Mouse (Mus musculus): Measurements from ENCODE around the gene Rbms1. TPM values are rescaled to one million over a fixed set of nuclear protein-coding genes. Genes with fewer than 3 reads are reported as not detected.

Rbms1 gene
- total and polyA plus RNA-seq, 3 experiments, result 10.1 to 27.4 TPM; not detected in 1

DNA sequence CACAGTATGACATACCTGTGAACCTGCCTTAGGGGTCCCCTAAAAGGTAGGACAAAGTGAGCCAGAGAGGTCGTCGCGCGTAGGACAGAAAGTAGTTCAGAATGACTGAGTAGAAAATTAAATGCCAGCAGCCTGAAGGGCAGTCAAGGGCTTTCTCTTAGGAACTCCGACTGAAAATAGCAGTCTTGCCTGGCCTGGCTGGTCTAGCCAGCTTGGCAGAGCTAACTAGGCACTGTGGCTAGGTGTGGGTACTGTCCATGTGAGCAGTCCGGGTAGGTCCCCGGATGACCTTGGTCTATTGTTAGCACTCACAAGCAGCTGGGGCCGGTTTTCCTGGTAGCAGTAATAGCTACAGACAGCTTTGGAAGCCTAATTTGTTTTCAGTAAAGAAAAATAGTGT is 242.8 kb downstream of the Rbms1 start:
- H3K27me3 ChIP-seq (ENCODE audit: control insufficient read depth in 1 of 2, insufficient read depth in 2 of 2, low read length in 2 of 2), result peaks cover 0 to 3% of the 10 kb centered on the region in 2 experiments; a peak in 2 of 4 replicates
- no peaks in the 10 kb centered on the region for H3K79me2 ChIP-seq (ENCODE audit: control insufficient read depth, insufficient read depth, low read length, poor library complexity)
- no peaks in the 10 kb centered on the region for H3K36me3 ChIP-seq (ENCODE audit: control insufficient read depth in 1 of 2, insufficient read depth in 2 of 2, low read length in 2 of 2)
- H3K4me3 ChIP-seq (ENCODE audit: control insufficient read depth in 1 of 2, insufficient read depth in 1 of 2, low read depth in 2 of 2, low read length in 2 of 2), result no peak overlapping the region
- no peak overlapping the region for H3K9ac ChIP-seq (ENCODE audit: control insufficient read depth, low read depth, low read length, poor library complexity, severe bottlenecking)
- H3K9me3 ChIP-seq (replicated peaks; ENCODE audit: insufficient read depth, low read length), result no peaks in the 10 kb centered on the region
- TF ChIP-seq ELF1 (IDR thresholded peaks at IDR 0.05; ENCODE audit: low read depth, low read length), result no peak
- TF ChIP-seq EP300 (IDR thresholded peaks at IDR 0.05; ENCODE audit: low read depth in 1 of 2, low read length in 2 of 2), result no peak
- TF ChIP-seq POLR2A (IDR thresholded peaks at IDR 0.05; ENCODE audit: control insufficient read depth in 1 of 2, insufficient read depth in 1 of 2, low read depth in 1 of 2, low read length in 2 of 2, poor library complexity in 1 of 2), result no peak
- no peak for TF ChIP-seq ZKSCAN1 (IDR thresholded peaks at IDR 0.05; ENCODE audit: low read depth, low read length)
- no peak for TF ChIP-seq HCFC1 (IDR thresholded peaks at IDR 0.05; ENCODE audit: low read depth, low read length)
- TF ChIP-seq TBP (IDR thresholded peaks at IDR 0.05; ENCODE audit: low read depth, low read length), result no peak
- no peak for TF ChIP-seq USF1 (IDR thresholded peaks at IDR 0.05; ENCODE audit: low read depth, low read length)
- TF ChIP-seq USF2 (IDR thresholded peaks at IDR 0.05; ENCODE audit: borderline replicate concordance in 1 of 2, insufficient read depth in 1 of 2, low read depth in 1 of 2, low read length in 2 of 2), result no peak
- no peak for TF ChIP-seq NELFE (IDR thresholded peaks at IDR 0.05; ENCODE audit: low read depth, low read length)
- TF ChIP-seq TCF12 (IDR thresholded peaks at IDR 0.05; ENCODE audit: low read depth, low read length), result no peak
- TF ChIP-seq SMC3 (IDR thresholded peaks at IDR 0.05; ENCODE audit: low read depth, low read length), result no peak
- no peak for TF ChIP-seq SIN3A (IDR thresholded peaks at IDR 0.05; ENCODE audit: low read length)
- no peak for TF ChIP-seq MYC (IDR thresholded peaks at IDR 0.05; ENCODE audit: low read depth, low read length)
- no peak for TF ChIP-seq JUND (IDR thresholded peaks at IDR 0.05; ENCODE audit: low read depth, low read length)
- no peak for TF ChIP-seq MAZ (IDR thresholded peaks at IDR 0.05; ENCODE audit: low read depth, low read length)
- no peak overlapping the region for H3K27ac ChIP-seq (ENCODE audit: control insufficient read depth, low read depth, low read length)
- DNase-seq (ENCODE audit: low read depth, low spot score), result no peak
- H3K4me1 ChIP-seq (ENCODE audit: control insufficient read depth in 1 of 2, insufficient read depth in 2 of 2, low read length in 2 of 2), result no peaks in the 10 kb centered on the region

DNA sequence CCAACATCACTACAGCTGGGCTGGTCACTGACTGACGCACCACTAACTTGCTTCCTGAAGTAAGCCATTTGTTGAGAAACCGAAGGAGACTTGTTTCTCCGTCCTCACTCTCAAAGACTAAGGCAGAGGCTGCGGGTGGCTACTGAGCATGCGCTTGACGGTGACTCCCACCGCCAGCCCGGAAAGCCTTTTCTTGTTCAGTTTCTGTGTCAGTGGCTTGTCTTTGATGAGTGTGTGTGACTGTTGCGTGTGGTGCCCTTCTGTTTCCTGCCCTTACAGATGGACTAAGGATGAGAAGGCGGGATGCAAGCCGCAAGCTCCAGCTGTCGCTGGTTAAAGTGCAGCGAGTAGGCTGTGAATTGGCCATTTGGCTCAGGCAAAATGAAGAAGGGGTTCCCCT is 245.6 kb downstream of the Rbms1 start:
- Histone ChIP-seq H3K79me2 (ENCODE audit: control insufficient read depth, insufficient read depth, low read length, poor library complexity) (no peaks in the 10 kb centered on the region), H3K4me3 (ENCODE audit: control insufficient read depth in 1 of 2, insufficient read depth in 1 of 2, low read depth in 2 of 2, low read length in 2 of 2) (no peak overlapping the region), H3K36me3 (ENCODE audit: control insufficient read depth in 1 of 2, insufficient read depth in 2 of 2, low read length in 2 of 2) (no peaks in the 10 kb centered on the region), H3K27me3 (ENCODE audit: control insufficient read depth in 1 of 2, insufficient read depth in 2 of 2, low read length in 2 of 2) (peaks cover 0 to 3% of the 10 kb centered on the region in 2 experiments; a peak in 2 of 4 replicates), H3K9ac (ENCODE audit: control insufficient read depth, low read depth, low read length, poor library complexity, severe bottlenecking) (no peak overlapping the region), H3K9me3 (replicated peaks; ENCODE audit: insufficient read depth, low read length) (no peaks in the 10 kb centered on the region), H3K4me1 (ENCODE audit: control insufficient read depth in 1 of 2, insufficient read depth in 2 of 2, low read length in 2 of 2) (no peaks in the 10 kb centered on the region), H3K27ac (ENCODE audit: control insufficient read depth, low read depth, low read length) (no peak overlapping the region)
- DNase-seq (ENCODE audit: low read depth, low spot score), result no peak
- no peak for TF ChIP-seq GATA1 (IDR thresholded peaks at IDR 0.05; ENCODE audit: low read depth, low read length)
- no peak for TF ChIP-seq CTCF (IDR thresholded peaks at IDR 0.05 in 2 of 3, conservative IDR thresholded peaks at IDR 0.05 in 1 of 3; ENCODE audit: control insufficient read depth in 1 of 3, insufficient read depth in 1 of 3, low read depth in 2 of 3, low read length in 3 of 3, poor library complexity in 1 of 3, severe bottlenecking in 1 of 3)
- no peak for TF ChIP-seq MAFK (IDR thresholded peaks at IDR 0.05; ENCODE audit: borderline replicate concordance, low read depth, low read length)
- TF ChIP-seq NRF1 (IDR thresholded peaks at IDR 0.05; ENCODE audit: insufficient read depth, low read depth, low read length, poor library complexity, severe bottlenecking), result no peak
- TF ChIP-seq TBP (IDR thresholded peaks at IDR 0.05; ENCODE audit: low read depth, low read length), result no peak
- no peak for TF ChIP-seq NELFE (IDR thresholded peaks at IDR 0.05; ENCODE audit: low read depth, low read length)
- TF ChIP-seq ZKSCAN1 (IDR thresholded peaks at IDR 0.05; ENCODE audit: low read depth, low read length), result no peak
- TF ChIP-seq SIN3A (IDR thresholded peaks at IDR 0.05; ENCODE audit: low read length), result no peak
- no peak for TF ChIP-seq POLR2AphosphoS5 (IDR thresholded peaks at IDR 0.05; ENCODE audit: borderline replicate concordance, low read depth, low read length)
- TF ChIP-seq TCF12 (IDR thresholded peaks at IDR 0.05; ENCODE audit: low read depth, low read length), result no peak
- TF ChIP-seq MAZ (IDR thresholded peaks at IDR 0.05; ENCODE audit: low read depth, low read length), result no peak
- no peak for TF ChIP-seq USF2 (IDR thresholded peaks at IDR 0.05; ENCODE audit: borderline replicate concordance in 1 of 2, insufficient read depth in 1 of 2, low read depth in 1 of 2, low read length in 2 of 2)
- TF ChIP-seq POLR2AphosphoS2 (IDR thresholded peaks at IDR 0.05; ENCODE audit: low read length), result no peak
- no peak for TF ChIP-seq MYB (IDR thresholded peaks at IDR 0.05; ENCODE audit: low read depth, low read length)
- no peak for TF ChIP-seq SMC3 (IDR thresholded peaks at IDR 0.05; ENCODE audit: low read depth, low read length)
- no peak for TF ChIP-seq MXI1 (IDR thresholded peaks at IDR 0.05; ENCODE audit: low read depth, low read length)
- no peak for TF ChIP-seq GABPA (IDR thresholded peaks at IDR 0.05; ENCODE audit: low read depth, low read length)
- TF ChIP-seq ZNF384 (IDR thresholded peaks at IDR 0.05; ENCODE audit: low read depth, low read length), result no peak
